16 mouse cellular contexts compared by ENCODE assay signal in the genomic region with DNA sequence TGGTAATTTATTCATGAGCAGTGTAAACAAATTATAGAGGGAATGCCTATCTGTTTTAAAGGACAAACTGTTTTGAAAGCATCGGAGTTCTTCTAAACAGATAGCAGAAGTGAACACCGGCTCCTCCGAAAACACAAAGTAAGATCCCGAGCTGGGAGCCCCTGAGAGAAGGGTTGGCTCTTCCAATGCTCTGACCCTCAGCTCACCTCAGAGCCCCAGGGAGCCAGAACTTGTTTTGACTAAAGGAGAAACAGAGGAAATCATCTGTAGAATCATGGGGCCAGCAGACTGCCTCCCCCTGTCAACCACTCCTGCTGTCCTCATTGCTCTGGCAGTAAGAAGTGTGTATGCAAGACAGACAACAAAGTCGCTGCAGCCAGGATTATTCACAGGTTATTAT.
"Had no signal": no experiment of that assay in that cellular context is flagged by ENCODE, and none has a peak within 500 bp of the region (broad histone marks: within the 10 kb centered on the region; RNA-seq: fewer than 3 reads in every experiment).

No protein-coding gene starts in this region.

- H3K4me3 ChIP-seq: limb, embryonic 15.5 days; liver, embryonic 12.5 days; lung, embryonic 15.5 days; megakaryocyte, embryonic 14.5 days; midbrain, embryonic 13.5 days; myocyte; neural tube, embryonic 15.5 days had no signal

- ATAC-seq: hindbrain, postnatal 0 days; liver, embryonic 12.5 days; midbrain, embryonic 13.5 days had no signal

- H3K27me3 ChIP-seq: limb, embryonic 15.5 days; liver, embryonic 12.5 days; lung, embryonic 15.5 days; megakaryocyte, embryonic 14.5 days; midbrain, embryonic 13.5 days; neural tube, embryonic 15.5 days had no signal

- H3K27ac ChIP-seq: hindbrain, postnatal 0 days; limb, embryonic 15.5 days; liver, embryonic 12.5 days; lung, embryonic 15.5 days; macrophage; midbrain, embryonic 13.5 days; neural tube, embryonic 15.5 days; stomach, postnatal 0 days had no signal

- H3K36me3 ChIP-seq: limb, embryonic 15.5 days; liver, embryonic 12.5 days; lung, embryonic 15.5 days; midbrain, embryonic 13.5 days; neural tube, embryonic 15.5 days had no signal

- H3K9me3 ChIP-seq: limb, embryonic 15.5 days; liver, embryonic 12.5 days; lung, embryonic 15.5 days; midbrain, embryonic 13.5 days; neural tube, embryonic 15.5 days had no signal

- H3K4me1 ChIP-seq: limb, embryonic 15.5 days; liver, embryonic 12.5 days; midbrain, embryonic 13.5 days had no signal

- H3K9ac ChIP-seq: limb, embryonic 15.5 days; liver, embryonic 12.5 days; lung, embryonic 15.5 days; midbrain, embryonic 13.5 days; neural tube, embryonic 15.5 days had no signal

- H3K4me2 ChIP-seq: limb, embryonic 15.5 days; liver, embryonic 12.5 days; lung, embryonic 15.5 days; midbrain, embryonic 13.5 days; neural tube, embryonic 15.5 days had no signal

- DNase-seq: kidney, postnatal 36 days; layer of hippocampus, adult 9-11 months; layer of hippocampus, postnatal 36 days; lung, postnatal 14 days; right cerebral cortex, postnatal 14 days; thymus, postnatal 4 days had no signal
